Mouse (Mus musculus): ENCODE data around the gene Mdm4.

- TF ChIP-seq POLR2A (IDR thresholded peaks at IDR 0.05; ENCODE audit: control insufficient read depth, low read depth, low read length) (no peak), CTCF (IDR thresholded peaks at IDR 0.05; ENCODE audit: control insufficient read depth, insufficient read depth, insufficient replicate concordance, low read depth, low read length) (no peak)
Measured at GRCm38 (mm10) chr1:133076681-133077514, 46.5 kb upstream of the Mdm4 start.
